Comparison of ENCODE assay signal across 11 mouse cellular contexts in the genomic region with DNA sequence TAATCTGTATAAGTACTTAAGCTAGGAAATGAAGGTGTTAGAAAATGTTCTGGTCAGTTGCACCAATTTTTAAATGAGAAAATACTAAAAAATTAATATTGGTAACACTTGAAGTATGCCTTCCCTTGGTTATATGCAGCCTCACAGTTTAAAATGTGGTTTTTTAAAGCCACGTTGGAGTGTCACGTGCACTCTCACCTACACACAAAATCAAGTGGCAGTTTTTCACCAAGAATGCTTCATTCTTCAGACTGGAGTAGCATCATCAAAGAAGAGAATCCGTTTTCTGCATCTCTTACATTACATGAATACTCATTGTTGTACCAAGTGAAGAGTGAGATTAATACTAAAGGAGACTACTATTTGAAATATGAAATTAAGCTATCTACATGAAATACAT. TPM values are rescaled to one million over a fixed set of nuclear protein-coding genes. Genes with fewer than 3 reads are reported as not detected.
DNase-seq lines count a peak whose midpoint lies in the region; ATAC-seq and TF ChIP-seq lines count a peak whose summit lies in the region.
"Had no signal": no experiment of that assay in that cellular context is flagged by ENCODE, and none has a peak within 500 bp of the region (broad histone marks: within the 10 kb centered on the region; RNA-seq: fewer than 3 reads in every experiment).

No protein-coding gene starts in this region.

- H3K27me3 ChIP-seq in forebrain, embryonic 11.5 days (ENCODE audit: control insufficient read depth, insufficient read depth, low read length), result no peaks in the 10 kb centered on the region
- no peaks in the 10 kb centered on the region for H3K27me3 ChIP-seq in hindbrain, embryonic 16.5 days (replicated peaks; ENCODE audit: control insufficient read depth, insufficient read depth, low read length)
- H3K27me3 ChIP-seq in midbrain, postnatal 0 days (ENCODE audit: insufficient read depth, low read length), result no peaks in the 10 kb centered on the region

- WGBS in forebrain, embryonic 11.5 days, result 71% methylated on average over 3 of the region's 3 CpGs
- 41% methylated on average over 3 of the region's 3 CpGs for WGBS in hindbrain, embryonic 16.5 days
- WGBS in midbrain, postnatal 0 days, result 32% methylated on average over 3 of the region's 3 CpGs

- no peaks in the 10 kb centered on the region for H3K9me3 ChIP-seq in forebrain, embryonic 11.5 days (ENCODE audit: control insufficient read depth, low read length)
- H3K9me3 ChIP-seq in hindbrain, embryonic 16.5 days (ENCODE audit: control insufficient read depth, low read length), result no peaks in the 10 kb centered on the region
- no peaks in the 10 kb centered on the region for H3K9me3 ChIP-seq in midbrain, postnatal 0 days (ENCODE audit: low read length)
- H3K9me3 ChIP-seq: G1E had no signal

- intact Hi-C loops in left cerebral cortex, adult 2 months (cut with DNase I), result loop anchor here (5.0 kb wide), 1 partner anchor 91 kb away; no protein-coding TSS in a partner anchor

- TF ChIP-seq CTCF in left cerebral cortex, adult 2 months (IDR thresholded peaks at IDR 0.05), result no peak
- no peak for TF ChIP-seq CTCF in midbrain, postnatal 0 days (IDR thresholded peaks at IDR 0.05)

- H3K9ac ChIP-seq in forebrain, embryonic 11.5 days (ENCODE audit: low read length), result no peak overlapping the region
- no peak overlapping the region for H3K9ac ChIP-seq in hindbrain, embryonic 16.5 days (ENCODE audit: low read depth, low read length)
- no peak overlapping the region for H3K9ac ChIP-seq in midbrain, postnatal 0 days (replicated peaks; ENCODE audit: low read length, poor library complexity, severe bottlenecking)

- no peak for DNase-seq in left cerebral cortex, adult 2 months (ENCODE audit: extremely low spot score in 1 of 2, low spot score in 2 of 2)
- DNase-seq in left cerebral cortex, adult 11 months (ENCODE audit: low spot score), result no peak
- no peak for DNase-seq in forebrain, embryonic 11.5 days (ENCODE audit: low spot score)
- DNase-seq in midbrain, postnatal 0 days (ENCODE audit: low spot score), result no peak
- DNase-seq in right cerebral cortex, adult 18-20 months, result no peak
- no peak for DNase-seq in lung, postnatal 14 days
- no peak for DNase-seq in T-cell, adult 2 months (ENCODE audit: low spot score)
- DNase-seq: adrenal gland, postnatal 14 days; embryo, embryonic 11 days had no signal

- H3K4me2 ChIP-seq in forebrain, embryonic 11.5 days (ENCODE audit: low read depth, low read length, severe bottlenecking), result peak overlapping the region; percentile 80; the same call in 1 of the 2 replicates
- H3K4me2 ChIP-seq in hindbrain, embryonic 16.5 days (ENCODE audit: low read length), result peak overlapping the region; percentile 68
- peak overlapping the region; percentile 78 for H3K4me2 ChIP-seq in midbrain, postnatal 0 days (ENCODE audit: low read depth, low read length, poor library complexity, severe bottlenecking)

- H3K4me3 ChIP-seq in left cerebral cortex, adult 2 months, result peak overlapping the region; percentile 97
- H3K4me3 ChIP-seq in forebrain, embryonic 11.5 days (ENCODE audit: low read depth, low read length), result peak overlapping the region; percentile 84
- peak overlapping the region; percentile 30 for H3K4me3 ChIP-seq in hindbrain, embryonic 16.5 days (ENCODE audit: low read length)
- peak overlapping the region; percentile 83 for H3K4me3 ChIP-seq in midbrain, postnatal 0 days (ENCODE audit: low read depth, low read length)

- peaks cover 5% of the 10 kb centered on the region; the same call in 1 of the 2 replicates for H3K4me1 ChIP-seq in forebrain, embryonic 11.5 days (replicated peaks; ENCODE audit: control insufficient read depth, insufficient read depth, low read length)
- H3K4me1 ChIP-seq in hindbrain, embryonic 16.5 days (ENCODE audit: control insufficient read depth, insufficient read depth, low read depth, low read length), result peaks cover 19% of the 10 kb centered on the region
- H3K4me1 ChIP-seq in midbrain, postnatal 0 days (ENCODE audit: insufficient read depth, low read length), result peaks cover 17% of the 10 kb centered on the region; the same call in 1 of the 2 replicates

- H3K27ac ChIP-seq in left cerebral cortex, adult 2 months, result peak overlapping the region; percentile 3; the same call in 1 of the 2 replicates
- no peak overlapping the region for H3K27ac ChIP-seq in forebrain, embryonic 11.5 days (ENCODE audit: low read depth, low read length)
- no peak overlapping the region for H3K27ac ChIP-seq in hindbrain, embryonic 16.5 days (ENCODE audit: low read depth, low read length)
- H3K27ac ChIP-seq in midbrain, postnatal 0 days (ENCODE audit: low read depth, low read length), result no peak overlapping the region

- H3K36me3 ChIP-seq in forebrain, embryonic 11.5 days (ENCODE audit: control insufficient read depth, insufficient read depth, low read length), result no peaks in the 10 kb centered on the region
- H3K36me3 ChIP-seq in hindbrain, embryonic 16.5 days (ENCODE audit: control insufficient read depth, insufficient read depth, low read length), result no peaks in the 10 kb centered on the region
- no peaks in the 10 kb centered on the region for H3K36me3 ChIP-seq in midbrain, postnatal 0 days (ENCODE audit: insufficient read depth, low read length)

- ATAC-seq in forebrain, embryonic 11.5 days (replicated peaks; ENCODE audit: low FRiP score), result no peak
- no peak for ATAC-seq in hindbrain, embryonic 16.5 days
- no peak for ATAC-seq in midbrain, postnatal 0 days (ENCODE audit: low FRiP score)

RNA-seq across cellular contexts. Expression of a gene that starts 7.1 kb away (rescaled TPM):
- 100 to 1,000 TPM; 381 to 464 TPM for total RNA-seq in left cerebral cortex, adult 2 months (2021)
- 12.3 and 13.3 TPM in 2 replicates for polyA plus RNA-seq in forebrain, embryonic 11.5 days (2014; fragmentation: Nextera tagmentation; extraction: Ambion mirVana)
- polyA plus RNA-seq in hindbrain, embryonic 16.5 days (2015; fragmentation: Nextera tagmentation; extraction: Ambion mirVana), result 9.4 and 9.6 TPM in 2 replicates
- total RNA-seq in midbrain, postnatal 0 days (2014; rRNA removed), result 64.4 and 81.0 TPM in 2 replicates
- polyA plus RNA-seq in midbrain, postnatal 0 days (2015; fragmentation: Nextera tagmentation; extraction: Ambion mirVana), result 8.6 and 9.7 TPM in 2 replicates

Comparison
In these comparisons a context has a peak if more than half of its experiments do, and no peak if none do; other contexts are left out.
1. H3K4me3 ChIP-seq: peak in every context shown above with its lines; median percentile 97 in left cerebral cortex, adult 2 months; 84 in forebrain, embryonic 11.5 days; 83 in midbrain, postnatal 0 days; 30 in hindbrain, embryonic 16.5 days.